Mouse (Mus musculus): ENCODE measurements at regions not wholly inside any gene's neighbourhood (a gene's known extent, or its start where the extent isn't known, plus 50 kb on each side); places are given as distances from the start of the nearest gene placed in this dataset.

DNA sequence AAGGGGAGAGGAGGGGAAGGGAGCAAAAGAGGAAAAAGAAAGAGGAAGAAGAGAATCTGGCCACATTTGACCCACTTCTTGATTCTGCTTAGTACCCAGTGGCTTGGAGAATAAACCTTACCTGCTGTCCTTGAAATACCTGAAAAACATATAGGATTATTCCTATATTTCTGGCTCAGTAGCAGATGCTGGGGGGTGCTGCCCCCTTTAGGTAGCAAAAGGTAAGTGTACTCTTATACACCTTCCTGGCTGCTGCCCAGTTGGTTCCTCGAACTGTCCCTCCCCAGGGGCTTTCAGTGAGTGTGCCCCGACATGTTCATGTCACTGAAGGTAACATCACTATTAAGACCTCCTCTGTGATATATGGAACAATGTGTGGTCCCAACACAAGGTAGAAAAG, 180.7 kb upstream of the Kdm8 start:
- CTCF ChIA-PET = no interaction called here

DNA sequence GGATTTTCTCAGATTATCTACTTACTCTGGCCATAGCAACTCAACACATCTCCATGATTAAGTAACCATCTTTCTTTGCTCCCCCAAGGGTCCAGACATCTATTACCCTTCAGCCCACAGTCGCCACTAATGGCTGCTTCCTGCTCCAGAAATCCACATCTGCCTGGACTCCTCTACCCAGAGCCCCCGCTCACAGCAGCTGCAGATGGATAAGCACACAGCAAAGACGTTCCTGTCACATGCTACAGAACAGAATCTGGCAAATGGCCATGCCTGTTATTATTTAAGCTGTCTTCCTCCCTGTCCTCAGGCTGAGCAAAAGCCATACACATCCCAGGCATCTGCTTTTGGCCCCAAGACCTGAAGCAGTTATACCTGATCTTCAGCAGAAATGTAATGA, 173.8 kb upstream of the Kdm8 start:
- CTCF ChIA-PET = no interaction called here

DNA sequence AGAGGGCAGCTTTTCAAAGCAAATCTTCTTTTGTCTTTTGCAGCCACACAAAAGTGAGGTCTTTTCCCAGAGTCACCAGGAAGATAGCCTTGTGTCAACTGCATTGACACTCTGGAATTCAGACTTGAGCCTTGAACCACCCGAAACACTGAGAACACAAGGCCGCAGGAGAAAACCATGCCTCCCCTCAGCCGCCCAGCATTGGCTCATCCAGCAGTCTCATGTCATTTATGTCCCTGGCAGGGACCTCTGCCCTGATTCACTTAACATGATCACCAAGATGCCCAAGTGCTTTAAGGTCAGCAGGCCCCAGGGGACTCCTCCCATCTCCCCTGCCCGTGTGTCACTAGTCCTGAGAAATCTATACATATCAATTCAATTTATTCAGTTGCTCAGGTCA, 173.1 kb upstream of the Kdm8 start:
- CTCF ChIA-PET = no interaction called here

DNA sequence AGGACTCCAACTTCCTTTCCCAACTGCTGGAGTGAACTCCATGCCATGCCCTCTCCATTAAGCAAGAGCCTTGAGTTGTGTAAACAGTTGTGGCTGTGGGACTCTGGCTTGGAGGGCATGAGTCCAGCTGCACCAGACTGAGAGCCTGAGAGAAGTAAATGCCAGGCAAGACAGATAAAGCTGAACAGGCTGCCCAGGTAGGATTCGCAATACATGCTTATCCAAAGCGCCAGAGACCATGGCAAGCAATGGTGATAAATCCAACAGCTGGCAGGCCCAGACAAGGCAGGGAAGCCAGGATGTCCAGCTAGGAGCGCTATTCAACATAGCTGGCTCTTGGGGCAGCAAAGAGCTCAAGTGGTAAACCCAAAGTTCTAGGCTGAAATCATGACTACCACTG, 163.1 kb upstream of the Kdm8 start:
- CTCF ChIA-PET = no interaction called here

DNA sequence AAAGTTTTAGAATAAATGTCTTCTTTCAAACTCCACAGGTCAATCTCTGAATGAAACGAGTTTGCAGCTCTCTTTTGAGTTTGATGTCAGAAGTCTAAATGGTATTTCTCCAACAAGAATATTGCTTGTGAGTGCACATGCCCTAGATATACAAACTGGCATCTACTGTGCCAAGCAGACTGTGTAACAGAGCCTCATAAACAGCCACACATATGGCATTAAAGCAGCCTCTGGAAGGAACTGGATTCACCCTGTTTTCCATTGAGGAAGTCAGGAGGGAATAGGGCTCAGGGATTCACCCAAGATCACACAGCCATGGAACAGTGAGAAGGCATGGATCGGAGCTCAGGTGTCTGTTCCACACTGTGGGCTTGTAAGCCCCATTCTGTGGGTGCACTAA, 149.2 kb upstream of the Kdm8 start:
- CTCF ChIA-PET = no interaction called here

DNA sequence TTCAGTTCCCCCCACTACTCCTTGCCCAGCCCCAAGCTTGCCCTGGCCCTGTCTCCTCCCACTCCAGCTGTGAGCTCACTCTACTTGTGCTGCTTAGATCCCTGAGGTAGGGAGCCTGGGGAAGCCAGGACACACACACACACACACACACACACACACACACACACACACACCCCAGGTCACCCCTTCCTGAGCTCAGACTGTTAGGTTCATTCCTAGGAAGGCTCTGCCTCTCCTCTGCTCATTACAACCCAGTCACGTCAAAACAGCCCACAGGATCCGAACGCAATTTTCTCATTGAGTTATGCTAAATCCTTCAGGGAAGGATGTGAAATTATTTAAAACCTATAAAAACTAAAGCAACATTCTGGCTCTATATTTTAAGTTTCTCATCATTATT, 136.0 kb upstream of the Kdm8 start:
- CTCF ChIA-PET = no interaction called here

DNA sequence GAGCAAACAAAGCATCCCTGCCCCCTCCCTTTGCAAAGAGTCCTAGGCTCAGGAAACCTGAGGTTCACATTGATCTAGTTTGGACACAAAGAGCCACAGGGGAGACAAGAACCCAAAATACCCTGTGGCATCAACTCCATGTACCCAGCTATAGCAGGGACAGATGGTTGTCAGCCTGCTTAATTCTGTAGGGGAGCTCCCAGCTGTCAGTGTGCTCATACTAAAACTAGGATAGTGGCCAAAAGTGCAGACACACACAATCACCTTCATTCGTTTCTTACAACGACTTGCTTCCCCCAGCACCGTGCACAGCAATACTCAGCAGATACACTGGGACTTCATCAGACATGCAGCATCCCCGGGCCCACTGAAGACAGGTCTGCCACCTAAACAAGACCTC, 133.5 kb upstream of the Kdm8 start:
- CTCF ChIA-PET = no interaction called here

DNA sequence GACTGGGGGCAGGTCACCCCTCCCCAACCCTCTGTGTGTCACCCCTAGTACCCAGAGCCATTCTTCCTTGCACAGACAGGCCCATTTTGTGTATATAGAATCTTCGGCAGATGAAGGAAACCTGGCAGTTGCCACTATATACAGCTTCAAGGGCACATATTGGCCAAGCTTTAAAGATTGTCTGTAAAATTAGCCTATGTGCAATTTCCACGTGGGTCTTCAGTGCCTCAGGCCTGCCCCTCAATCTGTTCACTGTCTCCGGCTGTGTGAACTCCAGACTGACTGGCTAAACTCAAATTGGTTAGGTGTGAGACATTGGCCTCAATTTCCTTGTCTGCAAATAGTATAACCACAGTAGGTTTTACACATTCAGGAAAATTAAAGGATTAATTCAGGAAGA, 130.9 kb upstream of the Kdm8 start:
- CTCF ChIA-PET = no interaction called here

DNA sequence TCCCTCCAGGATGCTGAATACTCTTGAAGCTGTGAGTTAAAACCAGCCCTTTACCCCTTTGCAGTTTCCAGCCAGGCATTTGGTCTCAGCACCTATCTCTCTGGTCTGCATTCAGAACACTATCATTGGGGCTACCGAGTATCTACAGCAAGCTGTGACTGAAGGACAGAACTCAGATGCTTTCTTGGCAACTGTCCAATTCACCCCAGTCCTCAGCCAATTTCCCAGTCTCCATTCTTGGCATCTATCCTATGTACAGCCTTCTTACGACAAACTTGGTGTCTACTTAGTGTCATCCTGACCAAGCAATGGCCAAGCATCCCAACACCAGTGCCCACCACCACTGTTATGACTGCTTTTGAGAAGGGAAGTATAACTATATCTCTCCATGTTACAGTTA, 109.7 kb upstream of the Kdm8 start:
- CTCF ChIA-PET = no interaction called here

DNA sequence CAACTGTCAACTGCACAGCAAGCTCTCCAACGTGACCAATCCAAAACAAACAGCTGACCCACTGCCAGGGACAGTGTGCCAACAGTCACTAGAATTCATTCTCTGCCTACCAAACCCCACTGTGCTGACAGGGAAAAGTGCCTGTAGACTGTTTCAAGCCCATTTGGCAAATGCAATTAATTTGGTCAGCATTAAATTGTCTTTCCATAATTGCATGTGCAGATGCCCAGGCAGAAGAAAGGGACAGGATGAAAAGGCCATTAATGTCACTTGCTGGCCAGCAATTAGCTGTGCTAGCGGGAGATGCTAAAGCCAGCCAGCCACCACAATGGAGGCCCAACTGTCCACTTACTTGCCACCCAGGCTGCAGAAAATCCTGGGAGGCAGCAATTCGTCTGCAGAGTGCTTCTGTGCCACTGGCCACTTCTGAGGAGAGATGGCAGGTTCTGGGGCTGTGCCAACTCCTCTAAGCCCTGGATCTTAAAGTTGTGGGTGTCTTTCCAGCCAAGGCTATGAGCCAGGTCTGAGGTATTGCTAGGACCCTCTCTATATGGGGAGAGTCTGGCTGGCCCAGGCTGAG, 108.8 kb upstream of the Kdm8 start:
- CTCF ChIA-PET = no interaction called here

DNA sequence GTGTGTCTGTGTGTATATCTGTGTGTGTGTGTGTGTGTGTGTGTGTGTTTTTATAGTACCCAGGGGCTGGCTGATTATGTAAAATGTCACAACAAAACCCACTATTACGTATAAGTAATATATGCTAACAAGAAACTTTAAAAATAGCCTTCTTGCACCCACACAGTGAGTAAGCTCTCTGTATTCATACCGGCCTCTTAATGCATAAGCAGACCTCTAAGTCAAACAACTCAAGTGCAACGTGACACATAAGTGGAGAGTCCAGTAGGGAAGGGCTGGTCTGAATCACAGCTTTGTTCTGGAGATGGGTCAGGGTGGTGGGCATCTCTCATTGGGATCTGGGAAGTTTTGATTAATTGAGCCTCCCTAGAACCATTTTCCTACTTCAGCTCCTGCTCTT, 107.7 kb upstream of the Kdm8 start:
- CTCF ChIA-PET = no interaction called here

DNA sequence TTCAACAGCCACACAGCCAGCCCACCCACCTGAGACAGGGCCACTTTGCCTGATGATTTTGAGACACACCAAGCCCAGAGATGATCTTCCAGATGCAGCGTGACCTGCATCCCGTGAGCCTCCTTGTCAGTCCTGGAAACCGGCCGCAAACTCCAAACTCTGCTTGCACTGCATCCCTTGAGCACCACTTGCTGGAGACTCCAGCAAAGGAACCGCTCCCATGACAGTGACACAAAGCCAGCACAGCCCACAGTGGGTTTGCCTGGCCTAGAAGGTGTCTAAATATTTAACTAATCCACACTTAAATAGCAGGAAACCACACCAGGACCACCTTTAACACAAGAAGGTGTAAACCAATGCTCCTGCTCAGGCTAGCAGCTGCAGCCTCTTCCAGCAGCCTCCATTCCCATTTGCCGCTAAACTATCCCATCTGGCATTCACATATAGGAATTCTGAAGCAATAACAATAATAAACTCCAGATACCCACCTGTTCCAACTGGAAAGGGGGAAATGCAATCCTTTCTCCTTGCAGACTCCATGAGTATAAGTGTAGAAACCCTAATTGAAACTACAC, 106.2 kb upstream of the Kdm8 start:
- CTCF ChIA-PET = no interaction called here

DNA sequence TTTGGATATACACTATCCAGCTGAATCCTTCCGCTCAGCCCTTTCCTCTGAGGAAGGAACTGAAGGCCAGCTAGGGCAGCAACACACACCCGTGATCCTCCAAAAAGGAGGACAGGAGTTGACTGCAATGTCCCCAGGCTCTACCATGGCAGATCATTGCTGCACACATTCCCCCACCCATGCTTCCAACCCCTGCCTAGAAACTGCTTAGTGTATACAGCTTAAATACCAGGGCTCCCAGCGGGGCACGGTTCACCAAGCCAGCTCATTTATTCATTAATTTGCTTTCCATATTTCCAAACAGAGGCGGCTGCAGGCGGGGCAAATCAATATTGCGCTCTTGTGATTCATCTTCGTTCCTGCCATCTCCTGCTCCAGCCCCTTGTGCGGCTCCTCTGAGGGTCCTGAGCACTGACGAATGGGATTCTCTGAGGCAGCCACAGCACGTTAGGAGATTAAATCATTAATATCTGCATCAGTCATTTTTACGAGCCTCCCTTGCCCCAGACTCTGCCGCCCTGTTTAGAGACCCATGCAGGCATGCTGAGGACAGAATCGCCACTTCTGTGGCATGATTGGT, 104.1 kb upstream of the Kdm8 start:
- CTCF ChIA-PET = no interaction called here

DNA sequence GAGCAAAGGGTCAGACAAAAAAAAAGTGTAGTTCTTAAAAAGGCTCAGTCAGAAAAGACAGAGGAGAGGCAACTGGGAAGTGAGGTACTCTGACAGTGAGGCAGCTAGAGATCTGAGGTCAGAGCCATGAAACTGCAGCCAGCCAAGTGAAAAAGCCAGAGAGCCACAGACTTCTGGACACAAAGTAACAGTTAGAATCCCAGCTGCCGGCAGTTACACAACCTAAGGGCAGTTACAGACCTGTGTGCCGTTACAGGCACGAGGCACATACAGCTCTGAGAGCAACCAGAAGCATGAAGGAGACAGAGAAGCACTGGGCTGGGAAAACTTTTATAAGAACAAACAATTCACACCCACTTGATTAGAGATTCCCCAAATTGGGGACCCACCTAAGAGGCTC, 94.9 kb upstream of the Kdm8 start:
- CTCF ChIA-PET = no interaction called here

DNA sequence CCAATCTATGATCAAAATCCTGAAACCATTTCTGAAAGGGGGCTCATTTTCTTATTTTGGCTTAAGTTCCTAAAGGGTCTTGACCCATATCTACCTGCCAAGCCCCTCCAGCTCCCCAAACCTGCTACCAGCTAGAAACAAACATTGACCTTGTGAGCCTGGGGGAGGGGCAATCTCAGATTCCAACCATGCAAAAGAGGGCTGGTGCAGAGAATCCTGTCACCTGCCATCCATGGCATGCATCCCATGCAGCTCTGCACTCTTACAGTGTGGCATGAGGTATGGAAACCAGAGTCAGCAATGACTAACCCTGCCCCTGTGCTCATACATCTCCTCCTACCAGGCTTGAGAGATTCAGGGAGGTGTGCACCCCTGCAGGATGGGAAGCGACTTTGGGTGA, 90.3 kb upstream of the Kdm8 start:
- CTCF ChIA-PET = no interaction called here

DNA sequence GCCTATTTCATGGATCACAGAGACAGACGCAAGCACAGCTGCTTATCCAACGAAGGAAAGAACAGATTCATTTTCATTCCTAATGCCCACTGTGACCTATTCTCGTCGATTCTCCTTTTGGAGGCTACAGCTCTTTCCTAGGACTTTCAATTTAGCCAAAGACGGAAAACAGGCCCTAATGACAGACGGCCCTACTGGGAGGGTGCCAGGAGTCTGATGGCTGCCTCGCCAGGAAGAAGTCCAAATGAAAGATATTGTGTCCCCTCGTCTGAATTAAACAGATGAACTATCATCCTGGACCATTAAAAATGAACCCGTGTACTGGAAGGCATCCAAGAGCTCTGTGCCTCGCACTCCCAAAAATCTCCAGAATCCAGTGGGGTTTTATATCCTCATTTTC, 89.5 kb upstream of the Kdm8 start:
- CTCF ChIA-PET = no interaction called here

DNA sequence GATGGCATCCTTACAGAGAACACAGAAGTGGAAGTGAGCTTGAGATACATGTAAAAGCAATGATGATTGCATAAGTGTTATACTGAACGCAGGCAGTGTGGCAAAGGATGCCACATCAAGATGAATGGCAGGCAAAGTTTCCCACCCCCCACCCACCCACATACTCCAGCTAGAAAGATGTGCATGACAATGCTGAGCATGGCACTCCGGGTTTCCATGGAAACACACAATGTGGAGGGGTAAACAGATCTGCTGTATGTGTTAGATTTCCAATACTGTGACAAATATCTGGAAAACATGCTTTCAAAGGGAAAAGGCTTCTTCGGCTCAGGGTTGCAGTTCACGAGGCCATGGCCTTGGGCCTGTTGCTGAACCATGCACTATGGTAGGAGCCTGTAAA, 86.5 kb upstream of the Kdm8 start:
- CTCF ChIA-PET = no interaction called here

DNA sequence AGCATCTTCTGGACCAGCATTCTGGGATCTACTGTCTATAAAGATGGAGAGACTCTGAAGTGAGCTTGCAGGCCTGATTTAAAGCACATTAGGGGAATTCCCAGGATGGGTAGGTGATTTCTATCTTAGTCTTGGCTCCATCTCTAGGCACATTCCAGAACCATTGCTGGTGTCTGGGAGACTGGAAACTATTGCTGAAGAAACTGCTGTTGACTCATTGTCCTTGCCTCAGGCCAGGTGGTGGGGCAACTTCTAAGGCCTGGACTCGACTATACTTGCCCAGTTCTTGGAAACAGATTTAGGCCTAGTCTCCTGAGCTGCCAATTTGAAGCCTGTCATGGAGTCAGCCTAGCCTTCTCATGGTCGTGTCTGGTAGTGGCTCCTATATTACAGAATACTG, 61.5 kb upstream of the Kdm8 start:
- CTCF ChIA-PET = no interaction called here

DNA sequence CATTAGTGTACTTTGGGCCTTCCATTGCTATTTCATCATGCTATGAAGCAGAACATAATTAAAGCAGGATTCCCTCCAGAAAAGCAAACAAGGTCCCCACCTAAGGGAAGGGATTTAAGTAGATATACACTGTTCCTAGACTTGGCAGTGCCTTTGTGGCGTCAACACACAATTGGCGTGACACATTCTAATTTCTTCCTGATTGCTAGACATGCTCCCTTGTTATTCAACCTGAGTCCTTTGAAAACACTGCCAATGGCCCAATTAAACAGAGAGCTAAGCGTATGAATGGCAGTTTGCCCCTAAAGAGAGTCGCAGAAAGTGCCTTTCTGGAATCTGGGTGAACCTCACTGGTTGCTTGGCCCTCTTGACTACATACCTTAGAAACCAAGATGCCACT, 60.3 kb upstream of the Kdm8 start:
- CTCF ChIA-PET = no interaction called here

DNA sequence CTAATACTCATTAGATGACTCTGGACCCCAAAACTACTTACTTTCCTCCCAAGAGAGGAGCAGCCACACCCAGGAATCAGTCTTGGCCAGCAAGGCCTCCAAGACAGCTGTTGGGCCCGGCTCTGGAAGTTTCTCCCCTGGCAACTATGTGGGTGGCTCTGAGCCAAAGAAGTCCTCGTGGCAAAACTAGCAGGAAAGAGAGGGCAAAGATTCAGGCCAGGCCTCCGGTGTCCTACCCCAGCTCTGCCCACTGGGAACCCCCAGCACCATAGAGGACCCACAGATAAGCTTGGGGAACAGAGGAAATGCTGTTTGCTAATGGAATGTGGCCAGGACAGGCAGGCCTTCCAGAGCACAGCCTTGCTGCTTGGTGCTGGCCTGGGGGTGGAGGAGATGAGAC, 51.9 kb upstream of the Kdm8 start:
- CTCF ChIA-PET = no interaction called here

DNA sequence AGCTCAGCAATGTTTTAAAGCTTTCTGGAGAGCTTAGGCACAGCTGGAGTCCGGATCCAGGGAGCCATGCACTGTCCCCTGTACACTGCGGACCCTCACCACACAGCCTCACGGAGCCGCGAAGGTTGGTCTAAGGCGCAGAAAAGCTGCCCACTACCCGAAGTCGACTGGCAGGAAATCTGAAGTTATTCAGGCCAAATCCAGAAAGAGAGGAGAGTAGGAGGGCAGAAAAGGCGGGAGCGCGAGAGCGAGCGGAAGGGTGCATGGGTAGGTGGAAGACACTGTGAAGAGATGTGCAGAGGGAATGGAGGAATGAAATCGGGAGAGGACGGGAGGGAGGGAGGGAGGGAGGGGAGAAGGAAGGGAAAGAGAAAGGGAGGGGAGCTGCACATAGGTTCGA, 51.2 kb upstream of the Kdm8 start:
- CTCF ChIA-PET = interaction anchor here (0.6 kb wide), 3 partner anchors 27 to 528 kb away, joined by 3 to 13 read pairs (median 4); no protein-coding TSS in a partner anchor

DNA sequence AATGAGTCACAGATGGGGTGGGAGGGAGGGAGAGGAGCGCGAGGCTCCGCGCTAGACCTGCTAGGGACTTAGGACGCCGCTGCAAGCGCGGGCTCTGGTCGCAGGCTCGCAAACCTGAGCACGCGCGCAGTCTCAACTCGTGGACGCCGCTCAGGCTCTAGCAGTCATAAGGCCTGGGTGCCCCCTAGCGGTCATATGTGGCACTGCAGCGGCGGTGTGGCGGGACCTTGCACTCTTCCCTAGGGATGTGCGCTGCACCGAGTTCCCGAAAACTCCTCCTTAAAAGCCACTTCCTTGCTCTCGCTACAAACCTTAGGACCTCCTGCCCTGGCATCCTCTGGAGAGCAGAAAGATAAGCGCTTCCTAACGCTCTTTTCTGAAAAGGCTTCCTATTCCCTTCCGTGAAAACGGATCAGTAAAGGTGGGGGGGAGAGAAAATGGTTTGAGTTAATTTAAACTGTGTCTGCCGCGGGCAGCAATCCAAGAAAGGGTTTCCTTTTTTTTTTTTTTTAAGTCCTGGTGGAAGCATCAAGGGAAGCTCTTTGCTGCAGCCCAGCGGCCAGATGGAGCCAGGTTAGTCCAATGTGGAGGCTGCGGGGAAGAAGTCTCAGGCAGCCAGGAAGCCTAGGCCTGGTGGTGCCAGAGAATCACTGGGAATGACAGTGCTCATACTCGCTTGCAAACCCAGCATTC, 50.7 kb upstream of the Kdm8 start:
- CTCF ChIA-PET = interaction anchor here (0.6 kb wide), 3 partner anchors 26 to 527 kb away, joined by 3 to 13 read pairs (median 4); no protein-coding TSS in a partner anchor

Data from spleen, embryonic (tissue).